Mouse (Mus musculus): ENCODE measurements around the gene Rbm20.

Rbm20 gene

DNA sequence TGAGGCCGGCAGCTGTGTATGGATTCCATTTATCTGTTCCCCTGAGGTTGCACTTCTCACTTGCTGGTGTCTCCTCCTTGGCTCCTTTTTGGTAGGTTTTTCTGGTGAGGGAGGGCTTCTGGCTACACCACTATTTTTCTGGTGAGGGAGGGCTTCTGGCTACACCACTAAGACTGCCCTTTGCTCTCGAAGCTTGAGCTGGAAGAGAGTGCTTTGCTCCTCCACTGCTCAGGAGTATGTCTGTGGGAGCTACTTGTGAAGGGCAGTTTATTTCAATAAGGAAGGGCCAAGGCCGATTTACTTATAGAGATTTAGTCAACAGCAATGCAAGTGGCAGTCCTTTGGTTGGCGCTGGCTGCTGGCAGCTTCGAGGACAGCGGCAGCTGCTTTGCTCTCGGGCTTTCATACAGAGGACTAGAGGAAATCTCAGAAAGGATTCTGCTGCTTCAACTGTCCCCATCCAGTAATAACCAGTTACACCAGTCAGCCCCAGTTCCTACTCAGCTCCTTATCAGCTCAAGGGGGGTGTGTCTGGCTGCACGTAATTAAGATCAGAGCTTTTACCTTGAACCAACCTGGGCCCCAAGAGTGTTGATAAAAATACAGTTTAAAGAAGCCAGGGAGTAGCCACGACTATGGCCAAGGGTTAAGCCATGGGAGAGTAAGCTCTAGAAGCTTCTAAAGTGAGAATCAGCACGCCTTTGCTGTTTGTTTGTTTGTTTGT lies 171.3 kb downstream of the Rbm20 start:
- DNase-seq (ENCODE audit: low spot score in 2 of 2) = no peak

DNA sequence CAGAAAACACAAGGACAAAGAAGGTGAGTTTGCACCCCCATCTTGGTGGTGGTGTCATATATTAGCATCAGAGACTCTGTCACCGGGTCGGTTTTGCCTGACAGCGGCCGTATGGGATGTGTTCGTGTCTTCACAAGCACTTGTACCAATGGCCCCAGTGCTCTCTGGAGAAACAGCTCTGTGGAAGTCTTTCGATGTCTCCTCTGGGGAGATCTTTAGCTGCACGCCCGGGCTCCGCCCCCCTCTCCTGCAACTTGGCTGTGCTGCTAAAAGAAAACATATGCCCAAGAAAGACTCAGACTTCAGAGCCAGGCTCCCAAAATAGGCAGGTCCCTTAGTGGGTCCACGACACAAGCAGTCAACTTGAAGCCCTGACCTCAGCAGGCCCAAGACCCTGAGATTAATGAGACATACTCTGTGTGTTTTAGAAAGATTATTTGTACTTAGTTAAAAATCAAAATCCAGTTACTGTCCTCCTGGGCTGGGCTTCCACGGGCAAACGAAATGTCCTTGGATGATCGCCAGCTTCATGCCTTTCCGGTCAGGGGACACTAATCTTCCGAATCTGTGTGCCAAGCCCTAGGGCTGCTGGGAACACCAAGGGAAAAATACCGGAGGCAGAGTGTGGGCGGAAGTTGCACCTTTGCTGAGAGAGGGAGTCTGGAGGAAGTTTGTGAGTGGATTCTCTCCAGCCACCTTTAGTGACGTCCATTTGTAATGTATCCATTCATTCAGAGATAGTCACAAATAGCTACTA lies 173.2 kb downstream of the Rbm20 start:
- peak; percentile 58 to 60 for DNase-seq (ENCODE audit: low spot score in 2 of 2)

DNA sequence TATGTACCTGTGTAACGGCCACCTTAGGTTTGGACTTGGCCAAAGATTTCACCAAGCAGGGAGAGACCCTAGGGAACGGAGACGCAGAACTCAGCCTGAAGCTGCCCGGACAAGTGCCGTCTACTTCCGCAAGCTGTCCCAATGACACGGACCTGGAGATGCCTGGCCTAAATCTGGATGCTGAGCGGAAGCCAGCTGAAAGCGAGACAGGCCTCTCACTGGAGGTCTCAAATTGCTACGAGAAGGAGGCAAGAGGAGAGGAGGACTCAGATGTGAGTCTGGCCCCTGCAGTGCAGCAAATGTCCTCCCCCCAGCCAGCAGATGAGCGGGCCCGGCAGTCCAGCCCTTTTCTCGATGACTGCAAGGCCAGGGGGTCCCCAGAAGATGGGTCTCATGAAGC lies 174.2 kb downstream of the Rbm20 start:
- no peak for DNase-seq (ENCODE audit: low spot score in 2 of 2)

DNA sequence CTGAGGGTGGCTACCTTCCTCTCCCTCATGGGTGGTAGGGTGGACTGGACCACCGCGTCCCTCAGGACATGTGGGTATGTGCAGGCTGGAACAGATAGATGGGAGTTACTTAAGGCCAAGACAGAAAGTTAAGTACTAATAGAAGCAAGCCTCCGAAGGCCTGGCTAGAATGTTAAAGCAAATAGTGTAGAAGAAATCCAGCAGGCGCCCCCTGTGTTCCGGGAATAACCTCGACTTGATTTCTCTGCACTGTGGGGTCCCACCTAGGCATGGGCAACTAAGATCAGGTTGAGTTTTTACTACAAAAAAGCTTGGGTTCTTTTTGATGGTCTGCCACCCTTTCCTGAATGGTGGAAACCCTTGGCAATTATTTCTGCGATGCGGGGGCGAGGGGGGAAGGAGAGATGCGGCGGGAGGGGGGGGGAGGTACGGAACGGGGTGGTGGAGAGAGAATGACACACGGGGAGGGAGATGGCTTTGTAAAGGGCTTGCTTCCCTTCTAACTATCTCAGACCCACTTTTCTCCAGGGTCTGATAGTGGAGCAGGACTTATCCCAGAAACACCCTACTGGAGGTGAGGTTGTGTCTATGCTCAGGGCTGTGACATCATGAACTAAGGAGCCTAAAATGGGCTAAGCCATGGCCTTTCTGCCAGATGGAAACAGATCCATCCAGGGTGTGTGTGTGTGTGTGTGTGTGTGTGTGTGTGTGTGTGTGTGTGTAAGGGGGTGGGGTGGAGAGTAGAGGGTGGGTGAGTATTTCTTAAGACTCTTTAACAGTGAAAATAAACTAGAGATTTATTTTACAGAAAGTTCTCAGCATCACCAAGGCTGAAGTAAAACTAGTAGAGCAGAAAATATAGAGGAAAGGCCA lies 175.0 kb downstream of the Rbm20 start:
- no peak for DNase-seq (ENCODE audit: low spot score in 2 of 2)

DNA sequence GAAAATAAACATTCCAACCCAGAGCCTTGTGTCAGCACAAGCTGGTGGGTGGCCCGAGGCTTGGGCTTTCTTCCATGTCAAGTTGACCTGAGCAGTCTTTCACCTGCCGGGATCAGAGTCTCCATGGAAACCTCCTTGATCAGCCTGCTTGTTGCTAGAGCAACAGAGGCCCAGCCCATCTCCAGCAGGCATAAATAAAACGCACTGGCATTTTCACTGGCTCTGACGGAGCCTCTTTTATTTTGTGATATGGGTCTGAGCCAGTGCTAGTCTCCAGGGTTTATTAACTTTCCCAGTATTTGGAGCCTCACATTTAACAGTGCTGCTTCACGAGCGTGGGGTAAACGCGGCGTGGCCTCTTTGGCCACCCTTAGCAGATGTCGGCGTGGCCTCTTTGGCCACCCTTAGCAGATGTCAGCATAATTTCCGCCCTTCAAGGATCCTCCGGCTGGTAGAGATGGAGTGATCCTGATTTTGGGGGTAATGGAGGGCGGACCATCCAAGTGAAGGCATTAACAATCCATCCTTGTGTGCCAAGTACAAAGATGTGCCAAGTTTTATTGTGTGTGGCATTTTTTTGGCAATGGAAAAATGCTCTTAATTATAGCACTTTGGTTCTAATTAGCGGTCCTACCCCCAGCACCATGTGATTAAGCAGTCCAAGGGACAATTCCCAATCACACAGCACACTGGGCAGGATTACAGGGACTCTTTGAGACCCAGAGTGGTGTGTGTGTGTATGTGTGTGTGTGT lies 175.8 kb downstream of the Rbm20 start:
- DNase-seq (ENCODE audit: low spot score in 2 of 2) = peak; percentile 81 to 92

DNA sequence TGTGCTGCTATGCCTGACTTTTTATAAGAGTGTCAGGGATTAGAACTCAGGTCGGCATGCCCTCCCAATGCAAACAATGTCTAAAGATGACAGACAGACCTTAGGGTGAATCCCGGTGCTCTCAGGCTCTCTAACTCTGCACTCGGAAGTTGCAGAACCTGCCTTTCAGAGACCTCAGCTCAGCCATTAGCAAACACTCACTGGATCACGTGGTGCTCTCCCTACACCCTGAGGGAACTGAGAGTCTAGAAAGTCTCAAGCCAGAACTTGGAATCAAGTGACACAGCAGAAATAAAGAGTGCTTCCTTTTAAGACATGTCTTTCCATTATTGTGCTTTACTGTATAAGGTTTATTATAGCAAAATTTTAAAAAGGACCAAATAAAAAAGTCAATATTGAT lies 177.9 kb downstream of the Rbm20 start:
- DNase-seq (ENCODE audit: low spot score in 2 of 2) = no peak

DNA sequence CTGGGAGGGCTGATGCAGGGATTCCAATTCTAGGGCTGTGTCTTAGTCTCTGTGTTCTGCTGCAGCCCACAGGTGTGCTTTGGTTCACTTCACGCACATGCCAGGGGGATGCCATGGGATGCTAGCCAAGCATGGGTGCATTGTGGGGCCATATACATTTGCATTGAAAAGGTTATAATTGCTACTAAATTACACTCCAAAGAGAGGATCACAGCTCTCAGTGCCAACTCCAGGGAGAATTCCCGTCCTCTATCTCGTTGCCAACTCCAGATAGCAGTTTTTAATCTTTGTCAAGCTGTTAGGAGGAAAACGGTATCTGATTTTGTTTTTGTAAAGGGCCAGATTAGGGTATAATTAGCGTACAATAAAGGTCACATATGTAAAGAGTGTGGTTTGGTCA lies 178.7 kb downstream of the Rbm20 start:
- peak in 1 of 2 experiments; percentile 37 for DNase-seq (ENCODE audit: low spot score in 2 of 2)

DNA sequence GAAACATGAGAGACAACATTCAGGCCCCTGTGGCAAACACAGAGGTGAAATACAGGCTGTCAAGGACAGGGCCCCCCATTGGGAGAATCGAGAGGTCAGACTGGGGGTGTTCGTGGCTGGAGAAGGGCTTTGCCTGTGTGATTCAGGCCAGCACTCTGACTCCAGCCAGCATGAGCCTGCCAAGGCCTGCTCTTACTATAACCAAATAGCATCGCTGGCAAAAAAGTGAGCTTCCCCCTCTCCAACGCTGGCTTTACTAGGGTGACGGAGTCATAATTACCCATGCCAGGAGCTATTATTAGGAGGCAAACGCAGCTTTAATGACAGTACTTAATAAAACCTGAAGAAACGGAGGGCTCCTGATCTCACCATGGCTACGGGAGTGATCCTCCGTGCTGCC lies 179.7 kb downstream of the Rbm20 start:
- DNase-seq (ENCODE audit: low spot score in 2 of 2) = no peak

DNA sequence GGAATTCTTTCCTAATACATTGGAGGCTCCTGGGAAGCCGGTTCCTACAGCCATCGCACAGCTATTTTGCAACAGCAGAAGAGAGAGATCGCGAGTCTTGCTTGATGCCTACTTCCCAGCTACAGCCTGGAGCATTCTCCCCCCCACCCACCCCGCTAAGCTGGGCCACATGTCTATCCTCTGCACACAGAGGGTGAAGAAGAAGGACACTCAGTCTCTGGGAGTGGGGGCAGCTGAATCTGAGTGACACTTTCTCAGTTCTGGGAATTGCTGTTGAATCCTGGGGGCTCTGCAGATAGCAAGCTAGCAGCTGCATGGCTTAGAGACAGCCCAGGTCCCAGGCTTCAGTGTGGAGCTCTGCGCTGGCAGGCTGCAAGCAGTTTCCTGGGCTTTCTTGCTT lies 180.9 kb downstream of the Rbm20 start:
- no peak for DNase-seq (ENCODE audit: low spot score in 2 of 2)

DNA sequence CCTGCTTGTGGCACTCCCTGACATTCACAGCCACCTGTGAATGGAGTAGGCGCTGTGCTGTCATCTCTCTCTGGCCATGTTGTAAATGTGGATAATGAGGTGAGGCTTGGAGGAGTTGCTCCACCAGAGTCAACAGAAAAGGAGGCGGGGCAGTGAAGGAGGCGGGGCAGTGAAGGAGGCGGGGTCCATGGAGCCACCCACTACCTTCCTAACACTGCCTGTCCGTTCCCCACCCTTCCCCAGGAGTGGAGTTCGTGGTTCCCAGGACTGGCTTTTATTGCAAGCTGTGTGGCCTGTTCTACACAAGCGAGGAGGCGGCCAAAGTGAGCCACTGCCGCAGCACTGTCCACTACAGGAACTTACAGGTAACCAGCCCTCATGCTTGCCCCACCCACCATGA lies 182.0 kb downstream of the Rbm20 start:
- DNase-seq (ENCODE audit: low spot score in 2 of 2) = no peak

DNA sequence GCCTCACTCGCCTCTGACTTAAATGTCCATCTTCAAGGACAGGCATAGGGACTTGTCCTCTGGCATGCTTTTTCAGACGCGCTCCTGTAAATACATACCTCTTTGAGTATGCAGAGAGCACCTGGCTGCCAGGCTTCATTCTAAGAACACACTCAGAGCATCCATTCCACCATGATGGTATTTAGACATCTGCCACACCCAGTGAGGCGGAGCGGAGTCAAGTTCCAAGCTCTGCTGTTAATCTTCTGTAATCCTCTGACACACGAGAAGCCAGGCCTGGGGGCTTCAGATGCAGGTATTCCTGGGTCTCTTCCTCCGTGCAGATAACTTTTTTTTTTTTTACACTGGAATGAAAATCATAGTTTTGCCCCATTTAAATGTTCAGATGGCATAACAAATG lies 182.5 kb downstream of the Rbm20 start:
- no peak for DNase-seq (ENCODE audit: low spot score in 2 of 2)

DNA sequence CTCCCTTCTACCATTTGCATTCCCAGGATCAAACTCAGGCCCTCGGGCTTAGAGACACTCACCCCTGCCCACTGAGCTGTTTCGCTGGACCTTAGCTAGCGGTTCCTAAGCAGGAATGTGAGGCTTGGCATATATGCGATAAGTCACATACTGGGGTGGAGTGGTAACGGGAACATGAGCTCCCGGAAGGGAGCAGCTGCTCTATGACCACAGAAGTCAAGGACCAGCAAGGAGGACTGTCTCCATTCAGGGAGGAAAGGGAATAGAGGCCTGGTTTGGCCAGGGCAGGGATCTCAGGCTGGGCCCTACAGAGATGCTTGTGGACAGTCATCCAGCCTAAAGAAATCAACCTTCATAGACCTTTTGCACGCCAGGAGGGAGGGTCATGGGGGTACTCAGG lies 184.2 kb downstream of the Rbm20 start:
- DNase-seq (ENCODE audit: low spot score in 2 of 2) = no peak

DNA sequence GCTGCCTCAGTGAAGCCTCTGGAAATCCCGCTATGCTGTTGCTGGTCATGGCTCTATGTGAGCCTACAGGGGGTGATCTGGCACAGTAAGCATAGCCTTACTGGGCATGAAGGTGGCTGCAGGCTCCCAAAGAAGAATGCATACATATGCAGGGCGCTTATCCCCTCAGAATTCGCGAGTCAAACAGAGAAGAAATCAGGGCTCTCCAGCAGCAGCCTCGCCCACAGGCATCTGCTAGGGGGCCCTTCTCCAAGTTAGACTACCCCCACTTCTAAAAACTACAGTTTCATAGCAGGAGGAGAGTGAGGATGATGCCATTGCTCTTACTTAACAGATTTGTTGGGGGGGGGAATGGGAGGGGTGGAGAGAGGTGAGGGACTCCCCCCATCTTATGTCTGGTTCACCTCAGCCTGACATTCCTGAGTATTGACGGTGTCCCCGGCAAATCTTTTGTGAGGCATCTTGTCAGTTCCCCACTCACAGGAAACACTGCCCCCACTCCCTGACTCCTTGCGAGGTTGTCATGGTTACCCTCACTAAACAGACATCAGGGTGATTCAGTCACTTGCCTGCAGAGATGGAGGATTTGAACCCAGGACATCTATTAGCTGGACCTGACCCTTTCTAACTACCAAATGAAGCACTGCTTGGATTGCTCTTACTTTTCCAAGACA lies 185.6 kb downstream of the Rbm20 start:
- peak in 1 of 2 experiments; percentile 51 for DNase-seq (ENCODE audit: low spot score in 2 of 2)

DNA sequence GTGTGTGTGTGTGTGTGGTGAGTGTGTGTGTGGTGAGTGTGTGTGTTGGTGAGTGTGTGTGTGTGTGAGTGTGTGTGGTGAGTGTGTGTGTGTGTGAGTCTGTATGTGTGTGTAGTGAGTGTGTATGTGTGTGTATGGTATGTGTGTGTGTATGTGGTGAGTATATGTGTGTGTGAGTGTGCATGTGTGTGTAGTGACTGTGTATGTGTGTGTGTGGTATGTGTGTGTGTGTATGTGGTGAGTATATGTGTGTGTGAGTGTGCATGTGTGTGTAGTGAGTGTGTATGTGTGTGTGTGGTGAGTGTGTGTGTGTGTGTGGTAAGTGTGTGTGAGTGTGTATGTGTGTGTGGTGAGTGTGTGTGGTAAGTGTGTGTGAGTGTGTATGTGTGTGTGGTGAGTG lies 190.1 kb downstream of the Rbm20 start:
- no peak for DNase-seq (ENCODE audit: low spot score in 2 of 2)

DNA sequence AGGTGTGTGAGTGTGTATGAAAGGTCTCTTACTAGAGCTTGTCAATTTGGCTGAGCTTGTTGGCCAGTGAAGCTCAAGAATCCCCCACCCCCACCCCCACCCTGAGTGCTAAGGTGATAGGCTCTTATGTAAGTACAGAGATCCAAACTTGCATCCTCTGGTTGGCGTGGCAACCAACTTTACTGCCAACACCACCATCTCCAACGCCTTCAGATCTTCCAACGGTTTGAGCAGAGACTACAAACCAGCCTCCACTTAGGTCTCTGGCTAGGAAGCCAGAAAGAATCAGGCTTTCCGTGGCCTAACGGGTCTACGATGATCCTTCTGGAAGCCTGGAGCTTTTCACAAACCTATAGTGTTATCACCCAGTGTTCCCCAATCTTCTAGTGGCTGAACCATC lies 191.0 kb downstream of the Rbm20 start:
- DNase-seq (ENCODE audit: low spot score in 2 of 2) = peak; percentile 63 to 80

DNA sequence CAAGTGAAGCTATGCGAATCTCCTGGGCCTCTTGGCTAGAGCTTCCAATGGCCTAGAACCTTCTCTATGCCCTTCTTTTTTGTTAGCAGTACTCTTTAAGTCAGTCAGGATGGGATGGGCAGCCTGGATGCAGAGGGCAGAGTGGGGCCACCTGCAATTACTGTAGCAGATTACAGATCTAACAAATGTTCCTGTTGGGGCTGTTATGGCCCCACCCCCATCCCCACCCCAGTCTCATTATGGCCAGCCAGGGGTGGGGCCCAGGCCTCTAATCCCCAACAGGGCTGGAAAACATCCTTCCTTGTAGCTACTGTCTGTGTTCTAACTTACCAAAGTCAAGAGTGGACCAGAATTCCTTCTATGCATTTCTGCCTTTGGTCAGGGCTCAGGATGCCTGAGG lies 191.7 kb downstream of the Rbm20 start:
- DNase-seq (ENCODE audit: low spot score in 2 of 2) = no peak

DNA sequence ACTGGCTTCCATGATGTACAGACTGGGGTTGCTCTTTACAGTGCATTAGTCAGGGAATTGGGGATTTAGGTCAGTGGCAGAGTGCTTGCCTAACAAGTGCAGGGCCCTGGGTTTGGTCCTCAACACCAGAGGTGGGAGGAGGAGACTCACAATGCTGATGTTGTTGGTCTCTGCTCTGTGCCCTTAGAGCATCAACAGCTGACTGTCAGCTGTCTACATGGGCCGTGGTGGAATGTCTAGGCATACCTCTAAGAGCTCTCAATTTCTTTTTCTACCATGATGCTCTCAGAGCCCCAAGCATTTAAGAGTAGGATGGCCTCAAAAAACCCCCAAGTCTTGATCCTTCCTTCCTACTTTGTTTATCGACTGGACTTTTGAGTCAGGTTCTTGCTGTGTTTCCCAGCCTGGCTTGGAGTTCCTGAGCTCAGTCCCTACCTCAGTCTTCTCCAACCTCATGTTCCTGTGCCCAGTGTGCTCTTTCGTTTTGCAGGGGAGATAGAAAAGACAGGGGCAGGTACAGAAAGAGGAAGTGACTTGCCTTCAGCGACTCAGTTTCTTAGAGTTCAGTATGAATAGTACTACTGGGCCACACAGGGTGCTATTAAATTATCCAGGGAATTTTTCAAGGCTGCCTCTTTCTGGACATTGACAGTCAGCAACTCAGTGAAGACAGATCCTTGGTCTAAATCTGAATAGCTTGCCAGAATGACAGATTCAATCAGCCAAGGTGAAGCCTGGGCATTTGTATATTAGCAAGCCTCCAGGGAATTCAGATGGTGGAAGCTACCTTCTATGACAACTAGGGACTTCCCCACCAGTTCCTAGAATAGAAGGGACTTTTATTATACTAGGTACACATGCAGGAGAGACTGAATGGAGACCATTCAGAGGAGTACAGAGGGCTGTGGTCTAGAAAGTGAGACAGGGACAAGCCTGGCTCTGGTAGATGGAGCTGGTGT lies 192.6 kb downstream of the Rbm20 start:
- no peak for DNase-seq (ENCODE audit: low spot score in 2 of 2)

DNA sequence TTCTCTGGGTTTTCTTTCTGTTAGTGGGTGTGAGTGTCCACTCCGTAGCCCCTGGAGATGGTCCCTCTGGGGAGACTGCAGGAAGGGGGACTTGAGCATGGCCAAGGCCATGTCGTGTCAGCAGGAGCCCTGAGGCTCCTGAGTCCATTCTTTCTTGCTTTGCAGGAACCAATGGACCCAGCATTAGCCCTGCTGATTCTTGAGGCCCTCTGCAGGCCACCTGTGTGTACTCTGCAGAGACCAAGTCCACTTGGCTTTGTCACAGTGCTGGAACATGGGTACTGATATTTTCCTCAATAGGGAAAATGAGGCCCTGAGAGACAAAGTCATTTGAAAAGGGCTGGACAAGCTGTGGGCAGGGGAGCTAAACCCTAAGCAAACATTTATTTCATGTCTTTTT lies 193.5 kb downstream of the Rbm20 start:
- DNase-seq (ENCODE audit: low spot score in 2 of 2) = no peak

DNA sequence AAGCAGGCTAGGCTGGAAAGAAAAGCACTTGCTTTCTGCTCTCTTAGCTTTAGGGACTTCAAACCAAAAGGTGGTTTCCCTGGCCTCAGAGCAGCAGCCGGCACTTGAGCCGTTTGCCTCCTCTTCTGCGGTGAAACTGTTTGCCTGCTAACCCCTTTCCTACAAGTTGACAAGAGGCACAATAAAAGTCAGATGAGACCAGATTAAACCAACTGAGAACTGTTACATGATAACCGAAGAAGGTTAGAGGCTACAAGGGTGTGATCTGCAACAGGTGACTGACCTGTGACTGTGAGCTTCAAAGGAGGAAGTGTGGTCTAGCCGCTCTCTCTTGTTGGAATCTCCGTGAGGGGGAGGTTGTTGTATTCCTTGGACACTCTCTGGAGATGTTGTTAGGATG lies 194.4 kb downstream of the Rbm20 start:
- no peak for DNase-seq (ENCODE audit: low spot score in 2 of 2)

Measured in right cerebral cortex, postnatal 10 days (tissue).